Mouse (Mus musculus) heart, adult 2 months (tissue): Measurements from ENCODE around the gene Crybg2. TPM values are rescaled to one million over a fixed set of nuclear protein-coding genes. Genes with fewer than 3 reads are reported as not detected.

ENCODE experiments used
- DNase-seq, 2 experiments: peaks; one replicate each; pipeline ENCODE4 v3.0.0; 2021
- H3K27ac ChIP-seq: fragments of 200-600 bp; 2 replicates; pipeline ENCODE4 v1.8.1; 2022
- H3K27me3 ChIP-seq: fragments of 200-500 bp; 2 replicates; pipeline ENCODE4 v1.6.1; 2012; ENCODE audit warnings: mild to moderate bottlenecking, low read length, inconsistent platforms, mixed read lengths; ENCODE audit not compliant: control insufficient read depth, insufficient read depth
- H3K36me3 ChIP-seq: fragments of 200-500 bp; 2 replicates; pipeline ENCODE4 v1.6.1; 2012; ENCODE audit warnings: low read length, inconsistent platforms; ENCODE audit not compliant: control insufficient read depth, insufficient read depth
- H3K4me1 ChIP-seq: fragments of 200-500 bp; 2 replicates; pipeline ENCODE4 v1.6.1; 2011; ENCODE audit warnings: low read length; ENCODE audit not compliant: control insufficient read depth, insufficient read depth
- H3K4me3 ChIP-seq: fragments of 200-600 bp; 2 replicates; pipeline ENCODE4 v1.8.1; 2022
- H3K79me2 ChIP-seq: fragments of 200-500 bp; replicated peaks from 2 replicates; pipeline ENCODE4 v1.6.1; 2012; ENCODE audit warnings: mild to moderate bottlenecking, inconsistent platforms, low read length, moderate library complexity, mixed read lengths; ENCODE audit not compliant: control insufficient read depth, insufficient read depth
- H3K9ac ChIP-seq: fragments of 200-500 bp; 2 replicates; pipeline ENCODE4 v1.6.1; 2012; ENCODE audit warnings: low read depth, mild to moderate bottlenecking, control low read depth, inconsistent platforms, low read length, mixed read lengths
- CTCF ChIP-seq: fragments of 200-600 bp; IDR thresholded peaks from 2 replicates; pipeline ENCODE4 v1.8.1; 2022; ENCODE audit warnings: antibody characterized with exemption, mild to moderate bottlenecking, moderate library complexity
- EP300 ChIP-seq: fragments of 200-500 bp; IDR thresholded peaks from 2 replicates; pipeline ENCODE4 v1.6.1; 2011; ENCODE audit warnings: low read depth, low read length, control low read depth; ENCODE audit not compliant: insufficient read depth
- POLR2A ChIP-seq: fragments of 200-500 bp; IDR thresholded peaks from 2 replicates; pipeline ENCODE4 v1.6.1; 2011; ENCODE audit warnings: mild to moderate bottlenecking, low read depth, low read length, control low read depth; ENCODE audit not compliant: insufficient read depth
- WGBS: fragments of 180-500 bp; shearing (Covaris S2); methylation state at CpG from one replicate; pipeline ENCODE4 v1.1.7; 2018; 5-methylcytosine and 5-hydroxymethylcytosine counted together
- intact Hi-C: fragments of 180-260 bp; cut with DNase I; formaldehyde crosslinking; loops from one replicate; pipeline ENCODE4 v1.15.1; 2025
- polyA plus RNA-seq: library from polyadenylated mRNA; depleted of rRNA; stranded (reverse); fragments of >200 nt; gene quantifications from 2 replicates; pipeline ENCODE4 v1.2.3, GENCODE M21; 2012
- total RNA-seq, 2 experiments: library from RNA; stranded (reverse); gene quantifications; 2 replicates each; pipeline ENCODE4 v1.2.3; 2021

Gene Crybg2
- total and polyA plus RNA-seq, 3 experiments, result 0.49 TPM; not detected in 2

GRCm38 (mm10) chr4:134017201-134017865, 43.3 kb upstream of the Crybg2 start:
- WGBS, result 5% methylated on average over 21 of the region's 21 CpGs
- intact Hi-C loops, result no loop called here
- peaks cover 11% of the 10 kb centered on the region for H3K27me3 ChIP-seq
- no peaks in the 10 kb centered on the region for H3K4me1 ChIP-seq
- no peak overlapping the region for H3K4me3 ChIP-seq
- no peak overlapping the region for H3K9ac ChIP-seq
- DNase-seq, result no peak
- H3K79me2 ChIP-seq, result no peaks in the 10 kb centered on the region
- TF ChIP-seq POLR2A, result no peak
- TF ChIP-seq EP300, result no peak
- no peak for TF ChIP-seq CTCF
- H3K27ac ChIP-seq, result no peak overlapping the region
- no peaks in the 10 kb centered on the region for H3K36me3 ChIP-seq

GRCm38 (mm10) chr4:134018038-134018778, 42.4 kb upstream of the Crybg2 start:
- 2% methylated on average over 46 of the region's 46 CpGs for WGBS
- peaks cover 11% of the 10 kb centered on the region for H3K27me3 ChIP-seq
- H3K79me2 ChIP-seq, result no peaks in the 10 kb centered on the region
- DNase-seq, result no peak
- no peaks in the 10 kb centered on the region for H3K4me1 ChIP-seq
- no peaks in the 10 kb centered on the region for H3K36me3 ChIP-seq
- no peak overlapping the region for H3K4me3 ChIP-seq
- TF ChIP-seq EP300, result no peak
- TF ChIP-seq CTCF, result no peak
- no peak for TF ChIP-seq POLR2A
- H3K9ac ChIP-seq, result no peak overlapping the region
- intact Hi-C loops, result no loop called here
- no peak overlapping the region for H3K27ac ChIP-seq

- Histone ChIP-seq H3K27me3 (peaks cover 11% of the 10 kb centered on the region), H3K27ac (no peak within 1 kb of the TSS), H3K79me2 (no peaks in the 10 kb centered on the region), H3K9ac (no peak within 1 kb of the TSS), H3K36me3 (no peaks in the 10 kb centered on the region), H3K4me3 (no peak within 1 kb of the TSS), H3K4me1 (no peaks in the 10 kb centered on the region)
- intact Hi-C loops, result no loop called here
- DNase-seq, result no peak
- 0% methylated on average over 8 of the region's 9 CpGs for WGBS
- TF ChIP-seq CTCF (no peak), EP300 (no peak), POLR2A (no peak)
Measured at GRCm38 (mm10) chr4:134018779-134019145, 41.9 kb upstream of the Crybg2 start, which contains the start of gene Lin28a. Lin28a (minus strand) TSS chr4:134018841.

- H3K4me3 ChIP-seq, result no peak overlapping the region
- no peak overlapping the region for H3K9ac ChIP-seq
- WGBS, result 2% methylated on average over 10 of the region's 10 CpGs
- H3K27ac ChIP-seq, result no peak overlapping the region
- H3K36me3 ChIP-seq, result no peaks in the 10 kb centered on the region
- no peaks in the 10 kb centered on the region for H3K79me2 ChIP-seq
- intact Hi-C loops, result no loop called here
- H3K27me3 ChIP-seq, result peaks cover 11% of the 10 kb centered on the region
- TF ChIP-seq EP300 (no peak), POLR2A (no peak), CTCF (no peak)
- H3K4me1 ChIP-seq, result no peaks in the 10 kb centered on the region
- DNase-seq, result no peak
Measured at GRCm38 (mm10) chr4:134019210-134019609, 41.4 kb upstream of the Crybg2 start.

DNA sequence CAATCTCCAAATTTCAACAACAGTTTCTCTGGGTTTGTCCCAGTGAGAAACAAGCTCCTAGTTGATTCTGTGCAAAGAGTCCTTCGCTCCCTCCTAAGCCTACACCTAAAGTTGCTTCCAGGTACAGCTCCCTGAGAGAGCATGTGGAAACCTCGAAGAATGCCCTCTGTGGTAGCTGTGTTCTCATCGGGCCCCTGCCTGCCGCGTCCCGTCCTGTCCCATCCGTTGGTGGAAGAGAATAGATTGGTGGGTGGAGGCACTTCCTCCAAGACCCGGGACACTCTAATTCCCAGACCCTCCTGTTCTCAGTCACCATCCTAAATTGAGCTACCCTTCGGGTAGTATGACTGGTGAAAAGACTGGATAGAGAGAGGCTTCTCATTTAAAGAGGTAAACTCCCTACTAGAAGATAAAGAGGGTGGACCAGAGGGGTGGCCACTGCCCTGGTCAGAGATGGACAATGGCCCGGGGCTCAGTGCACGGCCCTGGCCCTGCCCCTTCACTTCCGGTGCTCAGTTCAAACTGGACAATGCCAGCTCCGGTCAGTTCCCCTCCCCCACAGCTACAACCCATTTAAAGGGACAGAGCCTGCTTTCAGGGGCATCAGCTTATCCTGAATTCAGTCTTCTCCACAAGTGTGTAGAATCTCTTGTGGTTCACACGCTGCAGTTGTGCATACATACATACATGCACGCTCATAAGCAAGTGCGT, 40.8 kb upstream of the Crybg2 start:
- TF ChIP-seq POLR2A (no peak), CTCF (no peak), EP300 (no peak)
- peaks cover 11% of the 10 kb centered on the region for H3K27me3 ChIP-seq

DNA sequence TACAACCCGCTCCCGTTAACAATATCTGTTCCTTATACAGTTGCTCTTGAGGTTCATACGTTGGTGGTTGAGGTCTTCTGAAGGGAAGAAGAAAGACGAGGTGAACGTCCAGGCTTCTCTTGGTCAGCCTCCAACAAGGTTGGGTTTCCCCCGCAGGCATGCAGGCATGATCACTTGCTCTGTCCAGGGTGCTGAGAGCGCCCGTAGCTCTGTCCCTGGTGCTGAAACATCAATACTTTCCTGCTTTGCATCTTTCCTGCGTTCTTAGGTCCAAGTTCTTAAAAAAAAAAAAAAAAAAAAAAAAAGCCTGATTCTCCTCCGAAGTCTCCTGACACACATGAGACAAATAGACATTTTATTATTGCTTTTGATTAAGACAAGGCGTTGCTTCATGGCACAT, 40.0 kb upstream of the Crybg2 start:
- WGBS, result 3% methylated on average over 11 of the region's 11 CpGs
- no peaks in the 10 kb centered on the region for H3K4me1 ChIP-seq
- H3K27me3 ChIP-seq, result peaks cover 11% of the 10 kb centered on the region
- H3K4me3 ChIP-seq, result no peak overlapping the region
- DNase-seq, result peak; percentile 56 to 79
- no peak overlapping the region for H3K9ac ChIP-seq
- H3K79me2 ChIP-seq, result no peaks in the 10 kb centered on the region
- intact Hi-C loops, result no loop called here
- H3K27ac ChIP-seq, result no peak overlapping the region
- no peaks in the 10 kb centered on the region for H3K36me3 ChIP-seq
- no peak for TF ChIP-seq CTCF
- TF ChIP-seq POLR2A, result no peak
- peak; percentile 76; the same call in 1 of the 2 replicates for TF ChIP-seq EP300

More for the DNA sequence above, 40.8 kb upstream of the Crybg2 start:
- Histone ChIP-seq H3K4me1 (no peaks in the 10 kb centered on the region), H3K27ac (no peak overlapping the region), H3K4me3 (no peak overlapping the region), H3K36me3 (no peaks in the 10 kb centered on the region), H3K9ac (no peak overlapping the region), H3K79me2 (no peaks in the 10 kb centered on the region)
- WGBS, result 5% methylated on average over 16 of the region's 16 CpGs
- no peak for DNase-seq
- intact Hi-C loops, result no loop called here
